Mouse (Mus musculus): Measurements from ENCODE around the gene Trim25. TPM values are rescaled to one million over a fixed set of nuclear protein-coding genes. Genes with fewer than 3 reads are reported as not detected.

The Trim25 gene
- 72.9 and 75.1 TPM in 2 replicates for polyA plus RNA-seq (2012)

DNA sequence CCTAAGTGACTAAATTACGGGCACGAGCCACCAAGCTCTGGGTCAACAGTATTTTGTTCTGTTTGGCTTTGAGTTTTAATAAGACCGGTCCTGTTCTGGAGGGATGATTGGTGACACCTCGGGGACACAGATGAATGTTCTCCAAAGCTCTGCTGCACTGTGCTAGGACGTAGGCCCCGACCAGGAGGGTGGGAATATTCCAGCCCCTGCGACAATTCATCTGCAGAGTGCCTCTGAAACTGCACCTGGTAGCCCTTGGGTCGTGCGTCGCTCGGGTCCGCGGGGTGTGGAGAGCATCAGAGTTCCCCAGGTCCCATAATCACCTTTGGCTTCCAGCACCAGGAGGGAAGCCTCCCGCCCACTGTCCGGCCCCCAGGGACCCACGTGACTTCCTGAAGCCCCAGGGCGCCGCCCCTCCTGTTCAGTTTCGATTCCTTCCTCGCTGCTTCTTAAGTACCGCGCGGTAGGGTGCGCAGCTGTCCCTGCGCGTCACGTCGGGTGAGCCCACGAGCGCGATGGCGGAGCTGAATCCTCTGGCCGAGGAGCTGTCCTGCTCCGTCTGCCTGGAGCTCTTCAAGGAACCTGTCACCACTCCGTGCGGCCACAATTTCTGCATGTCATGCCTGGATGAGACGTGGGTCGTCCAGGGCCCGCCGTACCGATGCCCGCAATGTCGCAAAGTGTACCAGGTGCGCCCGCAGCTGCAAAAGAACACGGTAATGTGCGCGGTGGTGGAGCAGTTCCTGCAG, at the start of gene Trim25:
Gene Trim25, plus strand, starts transcription at position 403 of the 749 bp plus-strand sequence.
- no peak for TF ChIP-seq GATA1 (IDR thresholded peaks at IDR 0.05; ENCODE audit: low read length)

DNA sequence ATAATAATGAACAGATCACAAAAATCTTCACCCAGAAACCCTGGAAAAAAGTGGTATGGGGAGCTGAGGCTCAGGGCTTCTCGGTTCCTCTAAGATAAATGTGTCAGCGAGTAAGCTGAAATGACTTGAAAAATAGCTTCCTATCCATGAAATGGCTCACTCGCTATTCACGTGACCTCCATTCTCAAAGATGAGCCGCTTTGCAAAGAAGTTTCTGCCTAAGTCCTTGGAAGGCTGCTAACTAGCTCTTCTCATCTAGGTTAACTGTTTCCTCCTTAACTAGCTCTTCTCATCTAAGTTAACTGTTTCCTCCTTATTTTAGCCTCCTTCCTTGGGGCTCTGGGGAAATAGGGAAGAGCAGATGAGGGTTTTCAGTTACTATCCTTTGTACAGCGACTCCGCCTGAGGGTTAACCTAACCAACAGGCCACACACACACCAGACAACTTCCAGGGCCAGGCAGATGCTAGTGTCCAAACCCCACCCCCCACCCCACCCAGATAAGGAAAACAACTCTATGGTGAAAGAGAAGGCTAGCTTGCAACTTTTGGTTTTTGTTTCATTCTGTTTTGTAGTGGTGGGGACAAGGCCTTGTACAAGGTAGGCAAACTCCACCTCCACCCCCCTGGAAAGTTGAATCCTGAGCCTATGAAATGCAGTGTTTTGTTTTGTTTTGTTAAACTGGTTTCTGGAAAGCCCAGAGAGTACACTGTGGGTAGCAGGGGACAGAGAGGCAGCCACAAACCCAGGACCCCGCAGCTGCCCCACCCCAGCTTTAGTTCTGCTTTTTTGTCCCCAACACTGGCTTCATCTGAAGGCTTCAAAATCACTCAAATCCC, 49.2 kb upstream of the Trim25 start:
- no peak for TF ChIP-seq GATA1 (IDR thresholded peaks at IDR 0.05; ENCODE audit: low read length)

DNA sequence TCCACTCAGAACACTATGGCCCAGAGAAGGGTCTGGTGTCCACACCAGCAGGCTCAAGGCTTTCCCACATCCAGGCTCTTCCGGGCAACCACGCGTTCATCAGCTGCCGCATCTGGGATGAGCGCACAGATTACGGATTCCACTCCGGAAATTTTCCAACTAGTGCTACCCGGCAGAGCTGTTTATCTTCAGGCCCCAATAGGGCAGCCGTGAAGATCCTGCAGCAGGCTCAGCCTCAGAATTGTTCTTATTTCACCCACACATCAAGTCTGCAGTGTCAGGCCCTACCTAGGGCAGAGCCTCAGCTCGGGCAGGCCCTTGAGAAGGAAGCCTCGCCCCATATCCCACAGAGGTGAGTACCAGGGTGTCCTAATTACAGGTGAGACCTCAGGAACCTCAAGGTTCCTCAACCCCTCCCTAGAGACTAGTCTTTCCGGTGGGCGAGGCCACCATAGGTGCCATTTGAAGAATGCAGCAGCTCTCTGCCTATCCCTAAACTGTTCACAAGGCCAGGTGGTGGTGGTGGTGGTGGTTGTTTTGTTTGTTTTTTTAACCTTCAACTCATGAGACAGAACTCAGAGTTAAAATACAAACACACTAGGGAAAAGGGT, 48.4 kb upstream of the Trim25 start:
- no peak for TF ChIP-seq GATA1 (IDR thresholded peaks at IDR 0.05; ENCODE audit: low read length)

- TF ChIP-seq GATA1 (IDR thresholded peaks at IDR 0.05; ENCODE audit: low read length), result no peak
Observed at GRCm38 (mm10) chr11:88951576-88951975, 47.6 kb upstream of the Trim25 start.

GRCm38 (mm10) chr11:88952117-88952516, 47.1 kb upstream of the Trim25 start:
- no peak for TF ChIP-seq GATA1 (IDR thresholded peaks at IDR 0.05; ENCODE audit: low read length)

GRCm38 (mm10) chr11:88953582-88953981, 45.6 kb upstream of the Trim25 start:
- TF ChIP-seq GATA1 (IDR thresholded peaks at IDR 0.05; ENCODE audit: low read length), result no peak

GRCm38 (mm10) chr11:88954803-88955202, 44.4 kb upstream of the Trim25 start:
- no peak for TF ChIP-seq GATA1 (IDR thresholded peaks at IDR 0.05; ENCODE audit: low read length)

DNA sequence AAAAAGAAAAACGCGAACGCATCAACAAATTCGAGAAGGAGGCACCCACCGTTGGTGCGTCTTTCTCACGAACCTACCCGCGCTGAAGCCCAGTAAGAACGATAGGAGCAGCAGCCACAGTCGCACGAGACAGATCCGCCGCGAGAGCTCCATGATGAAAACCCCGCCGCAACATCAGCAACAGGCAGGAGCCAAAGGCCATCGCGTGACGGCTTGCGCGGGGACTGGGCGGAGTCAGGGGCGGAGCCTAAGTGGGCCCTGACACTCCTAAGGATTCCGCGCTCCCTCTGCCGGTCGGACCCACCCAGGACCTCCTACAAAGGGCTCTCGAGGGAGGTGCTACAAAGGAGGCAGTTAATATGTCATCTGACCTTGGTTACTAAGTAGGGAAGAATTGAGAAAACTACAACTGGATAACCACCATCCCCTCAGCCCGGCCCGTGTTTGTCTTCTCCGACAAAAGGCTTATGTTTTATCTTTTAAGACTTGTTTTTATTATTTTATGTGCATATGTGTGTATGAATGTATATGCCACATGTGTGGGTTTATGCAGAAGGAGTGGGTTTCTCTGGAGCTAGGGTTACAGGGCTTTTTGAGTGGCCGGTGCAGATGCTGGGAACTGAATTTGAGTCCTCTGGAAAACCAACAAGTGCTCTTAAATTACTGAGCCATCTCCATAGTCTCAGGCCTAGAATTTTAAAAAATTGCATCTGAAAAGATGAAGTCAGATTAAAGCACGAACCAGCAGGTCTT, 43.8 kb upstream of the Trim25 start, which contains the start of gene Scpep1:
Gene Scpep1, minus strand, starts transcription at position 249 of the 753 bp plus-strand sequence.
- TF ChIP-seq GATA1 (IDR thresholded peaks at IDR 0.05; ENCODE audit: low read length), result no peak

DNA sequence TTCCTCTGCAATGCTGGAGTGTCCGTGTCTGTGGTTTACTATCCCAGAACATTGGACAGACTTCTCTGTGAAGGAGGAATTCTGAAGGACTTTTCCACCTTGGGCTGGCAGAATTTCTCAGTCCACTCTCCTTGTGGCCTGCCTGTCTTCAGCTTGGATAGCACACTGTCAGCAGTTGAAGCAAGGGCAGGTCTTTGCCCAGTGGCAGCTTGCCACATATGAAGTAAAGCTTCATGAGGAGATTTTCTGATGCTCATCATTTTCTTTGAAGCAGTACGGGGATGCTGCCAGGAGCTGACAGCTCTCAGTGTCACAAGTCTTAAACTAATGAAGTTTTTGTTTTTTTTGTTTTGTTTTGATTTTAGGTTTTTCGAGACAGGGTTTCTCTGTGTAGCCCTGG, 40.3 kb upstream of the Trim25 start:
- TF ChIP-seq GATA1 (IDR thresholded peaks at IDR 0.05; ENCODE audit: low read length), result no peak

- no peak for TF ChIP-seq GATA1 (IDR thresholded peaks at IDR 0.05; ENCODE audit: low read length)
Observed at GRCm38 (mm10) chr11:88966881-88967361, 32.3 kb upstream of the Trim25 start, which contains the start of gene Elobl. Gene Elobl, minus strand, starts transcription at chr11:88966931.

DNA sequence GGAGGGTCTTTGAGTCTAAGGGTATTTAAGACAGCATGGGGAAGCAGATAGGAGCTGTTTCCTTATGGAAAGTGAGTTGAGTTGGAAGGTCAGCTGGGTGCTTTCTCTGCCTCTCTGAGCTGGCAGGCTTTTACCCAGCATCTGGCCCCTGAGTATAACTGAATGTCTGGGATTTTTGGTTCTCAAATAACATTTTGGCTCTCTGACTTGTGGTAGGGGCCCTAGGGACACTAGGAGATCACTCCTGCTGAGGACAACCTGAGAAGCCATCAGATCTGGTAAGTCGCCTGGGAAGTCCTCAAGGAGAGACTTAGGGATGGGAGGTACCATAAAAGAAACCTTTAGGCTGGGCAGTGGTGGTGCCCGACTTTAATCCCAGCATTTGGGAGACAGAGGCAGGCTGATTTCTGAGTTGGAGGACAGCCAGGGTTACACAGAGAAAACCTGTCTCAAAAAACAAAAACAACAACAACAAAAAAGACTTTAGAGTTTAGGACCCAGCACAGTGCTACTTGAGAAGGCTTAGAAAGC, 28.9 kb upstream of the Trim25 start, which contains the start of gene Coil:
Gene Coil, plus strand, starts transcription at position 51 of the 531 bp plus-strand sequence.
- no peak for TF ChIP-seq GATA1 (IDR thresholded peaks at IDR 0.05; ENCODE audit: low read length)

DNA sequence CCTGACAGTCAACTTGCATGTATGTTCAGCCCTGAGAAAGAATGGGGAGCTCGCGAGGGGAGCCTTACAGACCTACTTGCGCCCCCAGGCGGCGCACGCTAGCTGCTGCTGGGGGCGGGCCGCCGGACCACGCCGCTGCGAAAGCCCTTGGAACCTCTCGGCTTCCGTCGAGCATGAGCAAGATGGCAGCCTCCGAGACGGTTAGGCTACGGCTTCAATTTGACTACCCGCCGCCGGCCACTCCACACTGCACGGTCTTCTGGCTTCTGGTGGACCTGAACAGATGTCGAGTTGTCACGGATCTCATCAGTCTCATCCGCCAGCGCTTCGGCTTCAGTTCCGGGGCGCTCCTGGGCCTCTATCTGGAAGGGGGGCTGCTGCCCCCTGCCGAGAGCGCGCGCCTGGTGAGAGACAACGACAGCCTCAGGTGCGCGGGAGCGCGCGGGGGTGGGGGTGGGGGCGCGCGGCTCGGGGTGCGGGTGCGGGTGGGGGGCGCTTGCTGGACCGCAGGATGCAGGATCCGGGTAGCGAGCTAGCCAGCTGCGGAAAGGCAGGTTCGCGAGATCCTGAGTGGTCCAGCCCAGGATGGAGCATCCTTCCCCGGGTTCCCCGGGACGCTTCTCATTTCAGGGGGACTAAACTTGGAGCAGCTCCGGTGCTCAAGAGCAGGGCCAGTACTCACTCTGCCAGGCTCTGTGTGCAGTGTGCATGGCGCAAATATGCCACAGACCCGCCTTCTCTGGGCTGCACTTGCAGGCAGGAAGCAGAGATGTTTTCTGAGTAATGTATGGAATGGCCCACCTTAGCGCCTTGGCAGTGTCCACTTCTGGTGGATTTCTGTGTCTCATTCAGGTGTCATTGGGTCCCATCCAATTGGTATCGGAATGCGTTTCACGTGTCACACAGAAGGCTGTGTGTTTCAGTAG, 25.1 kb upstream of the Trim25 start:
- no peak for TF ChIP-seq GATA1 (IDR thresholded peaks at IDR 0.05; ENCODE audit: low read length)

- TF ChIP-seq GATA1 (IDR thresholded peaks at IDR 0.05; ENCODE audit: low read length), result no peak
Observed at GRCm38 (mm10) chr11:88976320-88976719, 22.9 kb upstream of the Trim25 start.

DNA sequence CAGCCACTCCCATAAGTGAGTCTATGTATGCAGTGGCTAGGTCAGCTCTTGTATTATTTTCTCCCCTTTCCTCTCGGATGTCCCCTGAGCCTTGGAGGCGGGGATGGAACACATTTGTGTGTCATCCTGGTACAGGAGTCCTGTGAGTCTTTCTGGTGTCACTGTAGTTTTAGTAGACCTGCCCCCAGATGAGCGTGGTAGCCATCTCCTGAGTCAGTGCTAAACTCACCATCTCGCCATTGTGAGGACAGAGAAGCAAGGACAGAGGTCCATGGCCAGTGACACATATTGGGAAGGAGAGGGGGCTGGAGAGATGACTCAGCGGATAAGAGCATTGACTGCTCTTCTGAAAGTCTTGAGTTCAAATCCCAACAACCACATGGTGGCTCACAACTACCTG, 22.0 kb upstream of the Trim25 start:
- no peak for TF ChIP-seq GATA1 (IDR thresholded peaks at IDR 0.05; ENCODE audit: low read length)

Data from G1E-ER4 (cell line).